Mouse (Mus musculus) lung, postnatal 0 days (tissue): ENCODE data around the gene Hook2. TPM values are rescaled to one million over a fixed set of nuclear protein-coding genes. Genes with fewer than 3 reads are reported as not detected.

Experiments
- ATAC-seq: fragments of 200-750 bp; cut with Nextera tagmentation; 2 replicates; pipeline ENCODE4 v1.8.0; 2017; ENCODE audit warnings: moderate library complexity
- DNase-seq: peaks from one replicate; pipeline ENCODE4 v3.0.0-alpha.2; 2016; ENCODE audit warnings: low spot score
- H3K27ac ChIP-seq: fragments of 300-500 bp; sonication (generic); 2 replicates; pipeline ENCODE4 v1.5.1; 2014; ENCODE audit warnings: antibody characterized with exemption, mild to moderate bottlenecking, low read length, mixed read lengths
- H3K27me3 ChIP-seq: fragments of 300-500 bp; sonication (generic); replicated peaks from 2 replicates; pipeline ENCODE4 v1.6.1; 2014; ENCODE audit warnings: low read length, mixed read lengths; ENCODE audit not compliant: insufficient read depth
- H3K36me3 ChIP-seq: fragments of 300-500 bp; sonication (generic); 2 replicates; pipeline ENCODE4 v1.6.1; 2014; ENCODE audit warnings: low read length, mixed read lengths; ENCODE audit not compliant: insufficient read depth
- H3K4me1 ChIP-seq: fragments of 300-500 bp; sonication (generic); 2 replicates; pipeline ENCODE4 v1.6.1; 2014; ENCODE audit warnings: antibody characterized with exemption, low read depth, low read length, mixed read lengths; ENCODE audit not compliant: insufficient read depth
- H3K4me2 ChIP-seq: fragments of 300-500 bp; sonication (generic); replicated peaks from 2 replicates; pipeline ENCODE4 v1.6.1; 2014; ENCODE audit warnings: low read depth, mild to moderate bottlenecking, low read length, moderate library complexity, mixed read lengths
- H3K4me3 ChIP-seq: fragments of 300-500 bp; sonication (generic); 2 replicates; pipeline ENCODE4 v1.5.1; 2014; ENCODE audit warnings: low read depth, low read length
- H3K9ac ChIP-seq: fragments of 300-500 bp; sonication (generic); replicated peaks from 2 replicates; pipeline ENCODE4 v1.6.1; 2014; ENCODE audit warnings: low read depth, mild to moderate bottlenecking
- H3K9me3 ChIP-seq: fragments of 300-500 bp; sonication (generic); 2 replicates; pipeline ENCODE4 v1.6.1; 2016; ENCODE audit warnings: low read length, mixed read lengths
- CTCF ChIP-seq: IDR thresholded peaks from 2 replicates; pipeline ENCODE4 v1.5.1; 2016; ENCODE audit warnings: antibody characterized with exemption, mild to moderate bottlenecking
- EP300 ChIP-seq: IDR thresholded peaks from 2 replicates; pipeline ENCODE4 v1.6.1; 2016; ENCODE audit warnings: antibody characterized with exemption, mild to moderate bottlenecking, control low read depth
- WGBS: fragments of 180-500 bp; shearing (Covaris S2); extraction: QIAGEN DNeasy Blood & Tissue Kit; methylation state at CpG from one replicate; pipeline ENCODE4 v1.1.7; 2014; 5-methylcytosine and 5-hydroxymethylcytosine counted together
- polyA plus RNA-seq: library from polyadenylated mRNA; unstranded; fragments of >200 nt; fragmentation: Nextera tagmentation; extraction: Ambion mirVana; gene quantifications from 2 replicates; pipeline ENCODE4 v1.2.1, GENCODE M21; 2015

The Hook2 gene
- polyA plus RNA-seq, 1 experiment from 2014 or later, result 19.2 TPM

- Histone ChIP-seq H3K27ac (no peak overlapping the region), H3K27me3 (peaks cover 33% of the 10 kb centered on the region), H3K9me3 (no peaks in the 10 kb centered on the region), H3K4me2 (no peak overlapping the region), H3K4me3 (no peak overlapping the region), H3K36me3 (no peaks in the 10 kb centered on the region), H3K4me1 (peaks cover 3% of the 10 kb centered on the region; the same call in 1 of the 2 replicates), H3K9ac (no peak overlapping the region)
- ATAC-seq (no peak), DNase-seq (no peak)
- TF ChIP-seq EP300 (no peak), CTCF (no peak)
- WGBS, result 11% methylated on average over 28 of the region's 28 CpGs
Measured at GRCm38 (mm10) chr8:85011242-85011641, 20.8 kb downstream of the Hook2 start.

- peaks cover 3% of the 10 kb centered on the region; the same call in 1 of the 2 replicates for H3K4me1 ChIP-seq
- peak; percentile 86 for ATAC-seq
- H3K9ac ChIP-seq, result no peak overlapping the region
- peak overlapping the region; percentile 48; the same call in 1 of the 2 replicates for H3K4me2 ChIP-seq
- 4% methylated on average over 26 of the region's 26 CpGs for WGBS
- TF ChIP-seq CTCF, result peak; percentile 83
- TF ChIP-seq EP300, result no peak
- H3K27ac ChIP-seq, result no peak overlapping the region
- peaks cover 3% of the 10 kb centered on the region for H3K36me3 ChIP-seq
- peak; percentile 88 for DNase-seq
- H3K27me3 ChIP-seq, result peaks cover 26% of the 10 kb centered on the region
- H3K4me3 ChIP-seq, result peak overlapping the region; percentile 8; the same call in 1 of the 2 replicates
- no peaks in the 10 kb centered on the region for H3K9me3 ChIP-seq
Measured at GRCm38 (mm10) chr8:85013230-85013840, 22.9 kb downstream of the Hook2 start.

DNA sequence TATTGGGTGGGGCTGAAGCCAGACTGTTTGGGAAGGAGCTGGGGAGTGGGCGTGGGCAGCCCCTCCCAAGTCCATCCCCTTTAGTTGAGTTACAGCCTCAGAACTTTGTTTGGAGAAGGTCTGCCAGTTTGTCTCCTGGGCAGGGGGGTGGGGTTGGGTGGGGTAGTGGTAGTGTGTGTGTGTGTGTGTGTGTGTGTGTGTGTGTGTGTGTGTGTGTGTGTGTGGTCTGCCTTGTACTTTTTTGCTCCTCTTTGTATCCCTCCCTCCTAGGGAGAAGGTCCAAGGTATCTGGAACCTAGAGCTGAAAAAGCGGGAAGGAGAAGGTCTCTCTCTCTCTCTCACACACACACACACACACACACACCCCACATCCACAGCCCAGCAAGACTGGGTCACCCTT lies 24.0 kb downstream of the Hook2 start, which contains the start of gene Best2:
Best2 (minus strand) TSS at position 101 of the 400 bp plus-strand sequence.
- Histone ChIP-seq H3K9ac (no peak within 1 kb of the TSS), H3K4me1 (peaks cover 3% of the 10 kb centered on the region; the same call in 1 of the 2 replicates)

DNA sequence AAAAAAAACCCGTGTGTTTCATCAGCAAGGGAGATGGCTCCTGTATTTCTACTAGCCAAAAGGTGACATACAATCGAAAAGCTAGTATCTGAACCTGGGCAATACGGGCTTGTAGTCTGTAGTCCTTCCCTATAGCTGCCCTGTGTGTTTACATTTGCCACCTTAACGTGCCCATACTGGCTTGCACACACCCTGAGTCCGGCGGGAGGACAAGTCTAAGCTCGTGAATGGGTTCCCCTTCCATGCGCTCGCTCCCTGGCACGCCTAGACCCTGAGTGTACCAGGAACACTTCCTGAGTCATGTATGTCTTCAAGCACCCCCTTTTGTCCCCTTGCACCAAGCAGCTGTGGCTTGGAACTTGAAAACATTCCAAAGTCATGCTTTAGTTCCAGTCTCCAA lies 26.3 kb downstream of the Hook2 start:
- H3K4me3 ChIP-seq, result no peak overlapping the region
- H3K36me3 ChIP-seq, result peaks cover 8% of the 10 kb centered on the region
- 58% methylated on average over 10 of the region's 10 CpGs for WGBS
- H3K9ac ChIP-seq, result no peak overlapping the region
- DNase-seq (no peak), ATAC-seq (no peak)
- H3K4me1 ChIP-seq, result peaks cover 3% of the 10 kb centered on the region; the same call in 1 of the 2 replicates
- no peaks in the 10 kb centered on the region for H3K9me3 ChIP-seq
- H3K27me3 ChIP-seq, result peaks cover 8% of the 10 kb centered on the region; the same call in 1 of the 2 replicates
- no peak overlapping the region for H3K4me2 ChIP-seq
- H3K27ac ChIP-seq, result no peak overlapping the region
- TF ChIP-seq EP300, result no peak
- no peak for TF ChIP-seq CTCF

More for the DNA sequence above, 24.0 kb downstream of the Hook2 start, which contains the start of gene Best2:
- Histone ChIP-seq H3K36me3 (peaks cover 7% of the 10 kb centered on the region), H3K4me3 (peak within 1 kb of the TSS; percentile 8; the same call in 1 of the 2 replicates), H3K4me2 (peak within 1 kb of the TSS; percentile 48; the same call in 1 of the 2 replicates), H3K27ac (no peak within 1 kb of the TSS), H3K9me3 (no peaks in the 10 kb centered on the region), H3K27me3 (peaks cover 21% of the 10 kb centered on the region)
- no peak for TF ChIP-seq CTCF
- no peak for TF ChIP-seq EP300
- WGBS, result 57% methylated on average over 2 of the region's 2 CpGs
- DNase-seq, result no peak
- no peak for ATAC-seq

- H3K9me3 ChIP-seq, result no peaks in the 10 kb centered on the region
- peaks cover 13% of the 10 kb centered on the region for H3K36me3 ChIP-seq
- ATAC-seq, result no peak
- no peak overlapping the region for H3K9ac ChIP-seq
- no peak for DNase-seq
- no peak for TF ChIP-seq EP300
- no peak for TF ChIP-seq CTCF
- no peak overlapping the region for H3K27ac ChIP-seq
- peaks cover 3% of the 10 kb centered on the region; the same call in 1 of the 2 replicates for H3K4me1 ChIP-seq
- no peak overlapping the region for H3K4me2 ChIP-seq
- H3K27me3 ChIP-seq, result peaks cover 6% of the 10 kb centered on the region; the same call in 1 of the 2 replicates
- H3K4me3 ChIP-seq, result no peak overlapping the region
- WGBS, result 45% methylated on average over 5 of the region's 5 CpGs
Measured at GRCm38 (mm10) chr8:85017209-85017608, 26.8 kb downstream of the Hook2 start.

GRCm38 (mm10) chr8:85021514-85022055 lies 31.2 kb downstream of the Hook2 start:
- WGBS, result 89% methylated on average over 3 of the region's 3 CpGs
- H3K9ac ChIP-seq, result no peak overlapping the region
- ATAC-seq (no peak), DNase-seq (no peak)
- no peak overlapping the region for H3K4me2 ChIP-seq
- peaks cover 15% of the 10 kb centered on the region for H3K36me3 ChIP-seq
- TF ChIP-seq CTCF (peak; percentile 21; the same call in 1 of the 2 replicates), EP300 (no peak)
- no peaks in the 10 kb centered on the region for H3K27me3 ChIP-seq
- H3K4me1 ChIP-seq, result peaks cover 18% of the 10 kb centered on the region
- H3K27ac ChIP-seq, result no peak overlapping the region
- H3K9me3 ChIP-seq, result no peaks in the 10 kb centered on the region
- no peak overlapping the region for H3K4me3 ChIP-seq
